Mouse (Mus musculus) G1E (cell line): Measurements from ENCODE around the gene Tmem128.

Source experiments
- CTCF ChIP-seq: IDR thresholded peaks from 2 replicates; pipeline ENCODE4 v1.5.1; 2012; ENCODE audit warnings: low read depth, low read length, inconsistent platforms, mixed read lengths
- GATA2 ChIP-seq: IDR thresholded peaks from 2 replicates; pipeline ENCODE4 v1.6.1; 2012; ENCODE audit warnings: low read depth, low read length, inconsistent platforms, borderline replicate concordance

DNA sequence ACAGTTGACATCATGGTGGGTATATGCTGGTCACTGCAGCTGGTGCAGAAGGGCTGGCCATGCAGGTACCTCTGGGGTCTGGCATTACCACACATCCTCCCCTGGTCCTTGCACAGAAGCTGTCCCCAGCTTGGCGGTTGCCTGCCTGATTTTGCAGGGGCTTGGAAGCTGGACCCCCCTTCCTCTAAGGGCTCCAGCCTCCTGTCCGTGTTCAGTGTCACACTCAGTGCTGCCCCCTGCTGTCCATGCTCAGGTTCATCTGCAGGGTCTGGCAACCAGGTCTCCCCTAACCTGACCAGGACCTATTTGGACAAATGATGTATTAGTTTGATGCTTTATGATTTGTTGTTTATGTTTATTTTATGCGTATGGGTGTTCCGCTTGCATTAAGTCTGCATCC lies 24.6 kb upstream of the Tmem128 start:
- TF ChIP-seq CTCF (peak; percentile 57), GATA2 (no peak)
